Mouse (Mus musculus): ENCODE measurements around the gene Txnip. TPM values are rescaled to one million over a fixed set of nuclear protein-coding genes. Genes with fewer than 3 reads are reported as not detected.

The Txnip gene
- polyA plus RNA-seq, 1 experiment from 2014 or later: 52.7 TPM

DNA sequence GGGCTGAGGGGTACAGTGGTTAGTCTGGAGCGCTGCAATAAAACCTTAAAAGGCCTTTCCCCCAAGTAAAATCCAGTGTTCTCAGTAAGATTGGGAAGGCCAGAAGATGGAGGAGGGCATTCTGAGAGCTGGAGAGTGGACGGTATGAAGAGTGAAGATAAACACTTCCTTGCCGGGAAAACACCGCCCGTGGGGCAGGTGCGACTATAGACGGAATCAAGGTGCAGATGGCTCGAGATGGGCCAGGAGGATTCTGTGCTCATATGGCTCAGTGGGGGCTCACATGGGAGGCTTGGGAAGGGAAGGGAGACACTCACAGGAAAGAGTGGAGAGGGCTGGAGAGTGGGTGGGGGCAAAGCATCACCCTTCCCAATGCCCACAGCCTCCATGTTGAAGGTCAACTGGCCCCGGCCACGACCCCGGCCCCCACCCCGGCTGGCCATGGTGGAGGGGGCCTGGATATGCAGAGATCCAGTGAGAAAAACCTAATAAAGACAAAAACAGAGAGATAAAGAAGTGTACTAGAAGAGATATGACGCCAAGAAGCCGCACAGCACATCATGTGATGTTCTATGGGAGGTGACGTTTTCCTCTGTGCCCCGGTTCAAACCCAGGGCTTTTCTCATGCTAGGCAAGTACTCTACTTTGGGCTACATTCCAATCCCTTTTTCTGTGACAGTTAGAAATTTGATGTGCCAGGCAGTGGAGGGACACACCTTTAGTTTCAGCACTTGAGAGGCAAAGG, 24.2 kb downstream of the Txnip start:
- Histone ChIP-seq H3K27ac (replicated peaks) (no peak overlapping the region), H3K9ac (replicated peaks) (no peak overlapping the region), H3K27me3 (peaks cover 13% of the 10 kb centered on the region), H3K4me1 (peaks cover 8% of the 10 kb centered on the region), H3K36me3 (no peaks in the 10 kb centered on the region), H3K4me2 (replicated peaks) (no peak overlapping the region), H3K4me3 (no peak overlapping the region), H3K9me3 (no peaks in the 10 kb centered on the region)
- no peak for ATAC-seq (ENCODE audit: low FRiP score, low read depth)
- WGBS: 86% methylated on average over 16 of the region's 16 CpGs

DNA sequence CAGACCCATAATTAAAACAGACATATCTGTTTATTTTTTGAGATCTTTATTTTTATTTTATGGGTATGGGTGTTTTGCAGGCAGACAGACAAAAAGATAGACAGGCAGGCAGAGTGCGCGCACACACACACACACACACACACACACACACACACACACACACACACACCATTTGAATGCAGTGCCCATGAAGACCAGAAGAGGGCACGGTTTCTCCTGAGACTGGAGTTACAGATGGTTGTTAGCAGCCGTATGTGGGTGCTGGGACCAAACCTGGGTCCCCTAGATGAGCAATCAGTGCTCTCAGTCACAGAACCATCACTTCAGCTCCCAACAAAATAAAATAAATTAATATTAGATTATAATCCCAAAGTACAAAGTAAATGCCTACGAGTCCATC, 25.6 kb downstream of the Txnip start:
- Histone ChIP-seq H3K4me2 (replicated peaks) (no peak overlapping the region), H3K9ac (replicated peaks) (no peak overlapping the region), H3K4me1 (peaks cover 3% of the 10 kb centered on the region), H3K27ac (replicated peaks) (no peak overlapping the region), H3K9me3 (no peaks in the 10 kb centered on the region), H3K4me3 (no peak overlapping the region), H3K36me3 (no peaks in the 10 kb centered on the region), H3K27me3 (peaks cover 13% of the 10 kb centered on the region)
- 95% methylated on average over 5 of the region's 5 CpGs for WGBS
- no peak for ATAC-seq (ENCODE audit: low FRiP score, low read depth)

DNA sequence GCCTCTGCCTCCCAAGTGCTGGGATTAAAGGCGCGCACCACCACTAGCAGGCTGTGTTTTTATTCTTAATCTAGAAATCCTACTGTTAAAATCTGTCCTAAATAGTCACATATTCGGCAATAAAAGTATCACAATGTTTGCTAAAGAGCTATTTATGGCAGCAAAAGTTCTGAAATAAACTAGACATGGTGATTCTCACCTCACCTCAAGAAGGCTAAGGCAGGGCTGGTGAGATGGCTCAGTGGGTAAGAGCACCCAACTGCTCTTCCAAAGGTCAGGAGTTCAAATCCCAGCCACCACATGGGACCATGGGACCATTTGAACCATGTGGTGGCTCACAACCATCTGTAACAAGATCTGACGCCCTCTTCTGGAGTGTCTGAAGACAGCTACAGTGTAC, 32.9 kb downstream of the Txnip start:
- H3K9me3 ChIP-seq: no peaks in the 10 kb centered on the region
- H3K4me3 ChIP-seq: no peak overlapping the region
- ATAC-seq (ENCODE audit: low FRiP score, low read depth): no peak
- 83% methylated on average over 4 of the region's 4 CpGs for WGBS
- no peaks in the 10 kb centered on the region for H3K36me3 ChIP-seq
- no peak overlapping the region for H3K4me2 ChIP-seq (replicated peaks)
- no peak overlapping the region for H3K9ac ChIP-seq (replicated peaks)
- no peak overlapping the region for H3K27ac ChIP-seq (replicated peaks)
- H3K4me1 ChIP-seq: peaks cover 16% of the 10 kb centered on the region
- H3K27me3 ChIP-seq: peaks cover 13% of the 10 kb centered on the region

DNA sequence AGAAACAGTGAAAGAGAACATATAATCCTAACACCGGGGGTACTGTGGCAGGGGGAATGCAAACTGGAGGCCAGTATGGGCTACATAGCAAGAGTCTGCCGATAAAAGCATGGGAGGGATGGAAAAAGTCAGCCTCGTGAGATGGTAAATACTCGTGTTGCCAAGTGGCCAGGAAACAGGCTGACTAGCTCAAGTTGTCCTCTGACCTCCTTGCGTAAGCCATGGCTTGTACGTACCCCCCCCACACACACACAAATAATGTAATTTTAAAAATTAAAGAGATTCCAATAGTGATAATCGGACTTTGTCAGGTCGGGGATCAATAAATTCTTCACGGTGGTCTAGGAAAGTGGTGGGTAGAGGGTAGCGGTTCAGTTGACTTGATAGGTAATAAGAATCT, 35.6 kb downstream of the Txnip start:
- Histone ChIP-seq H3K36me3 (no peaks in the 10 kb centered on the region), H3K27ac (replicated peaks) (peak overlapping the region; percentile 82), H3K9me3 (no peaks in the 10 kb centered on the region), H3K4me2 (replicated peaks) (peak overlapping the region; percentile 84), H3K9ac (replicated peaks) (peak overlapping the region; percentile 75), H3K27me3 (peaks cover 28% of the 10 kb centered on the region), H3K4me3 (peak overlapping the region; percentile 68), H3K4me1 (peaks cover 43% of the 10 kb centered on the region)
- ATAC-seq (ENCODE audit: low FRiP score, low read depth): no peak
- under 1% methylated on average over 10 of the region's 10 CpGs for WGBS

DNA sequence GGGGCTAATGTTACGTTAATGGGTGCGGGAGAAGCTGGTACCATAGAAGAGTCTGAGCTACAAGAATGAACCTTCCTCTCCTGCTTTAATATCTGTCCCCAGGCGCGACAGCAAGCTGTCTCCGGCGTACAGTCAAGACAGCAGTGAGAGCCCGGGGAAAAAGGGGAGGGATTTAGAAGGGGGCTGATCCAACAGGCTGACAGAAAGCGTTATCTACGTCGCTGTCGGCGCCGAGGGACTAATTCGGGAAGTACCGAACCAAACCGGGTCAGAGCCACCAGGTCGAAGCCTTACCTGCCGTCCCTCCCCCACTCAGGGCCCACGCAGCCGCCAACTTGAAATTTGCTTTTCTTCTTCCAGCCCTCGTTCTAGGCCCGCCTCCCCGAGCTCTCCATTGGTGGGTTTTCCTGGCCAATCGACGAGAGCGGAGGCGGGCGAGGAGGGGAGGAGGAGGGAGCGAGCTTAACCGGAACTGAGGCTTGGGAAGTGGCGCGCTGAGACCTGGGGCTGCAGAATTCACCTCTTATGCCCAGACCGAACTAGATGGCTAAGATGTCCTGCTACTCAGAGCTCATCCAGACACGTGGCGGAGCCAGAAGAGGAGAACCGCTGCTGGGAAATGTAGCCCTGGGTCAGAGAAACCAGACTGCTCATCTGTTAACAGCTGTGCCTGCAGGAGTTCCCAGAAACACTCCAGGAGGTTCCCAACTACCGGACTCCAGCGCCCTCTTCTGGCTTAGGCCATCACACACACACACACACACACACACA, 36.2 kb downstream of the Txnip start, which contains the start of gene Polr3gl:
Polr3gl (minus strand) TSS at position 392 of the 771 bp plus-strand sequence.
- peak; percentile 84 for ATAC-seq (ENCODE audit: low FRiP score, low read depth)
- H3K4me1 ChIP-seq: peaks cover 48% of the 10 kb centered on the region
- WGBS: under 1% methylated on average over 36 of the region's 38 CpGs

DNA sequence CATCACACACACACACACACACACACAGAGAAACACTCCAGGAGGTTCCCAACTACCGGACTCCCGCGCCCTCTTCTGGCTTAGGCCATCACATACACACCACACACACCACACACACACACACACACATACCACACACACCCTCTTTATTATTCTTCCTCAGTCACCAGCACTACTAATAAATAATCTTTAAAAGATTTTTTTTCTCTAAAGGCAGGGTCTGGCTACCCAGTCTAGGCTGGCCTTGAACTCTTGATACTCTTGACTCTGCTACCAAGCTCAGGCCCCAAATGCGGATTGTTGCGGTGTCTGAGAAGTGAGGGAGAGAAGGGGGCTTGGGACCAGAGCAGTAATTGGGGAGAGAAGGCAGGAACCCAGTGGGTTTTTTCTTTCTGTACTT, 37.1 kb downstream of the Txnip start:
- no peak overlapping the region for H3K9ac ChIP-seq (replicated peaks)
- 83% methylated on average over 5 of the region's 5 CpGs for WGBS
- no peak overlapping the region for H3K4me2 ChIP-seq (replicated peaks)
- ATAC-seq (ENCODE audit: low FRiP score, low read depth): no peak
- peaks cover 37% of the 10 kb centered on the region for H3K27me3 ChIP-seq
- no peaks in the 10 kb centered on the region for H3K36me3 ChIP-seq
- H3K4me1 ChIP-seq: peaks cover 48% of the 10 kb centered on the region
- no peak overlapping the region for H3K27ac ChIP-seq (replicated peaks)
- no peak overlapping the region for H3K4me3 ChIP-seq
- no peaks in the 10 kb centered on the region for H3K9me3 ChIP-seq

More for the DNA sequence above, 36.2 kb downstream of the Txnip start, which contains the start of gene Polr3gl:
- Histone ChIP-seq H3K27me3 (peaks cover 29% of the 10 kb centered on the region), H3K9me3 (no peaks in the 10 kb centered on the region), H3K9ac (replicated peaks) (peak within 1 kb of the TSS; percentile 75), H3K4me3 (peak within 1 kb of the TSS; percentile 68), H3K27ac (replicated peaks) (peak within 1 kb of the TSS; percentile 82), H3K36me3 (no peaks in the 10 kb centered on the region), H3K4me2 (replicated peaks) (peak within 1 kb of the TSS; percentile 84)

DNA sequence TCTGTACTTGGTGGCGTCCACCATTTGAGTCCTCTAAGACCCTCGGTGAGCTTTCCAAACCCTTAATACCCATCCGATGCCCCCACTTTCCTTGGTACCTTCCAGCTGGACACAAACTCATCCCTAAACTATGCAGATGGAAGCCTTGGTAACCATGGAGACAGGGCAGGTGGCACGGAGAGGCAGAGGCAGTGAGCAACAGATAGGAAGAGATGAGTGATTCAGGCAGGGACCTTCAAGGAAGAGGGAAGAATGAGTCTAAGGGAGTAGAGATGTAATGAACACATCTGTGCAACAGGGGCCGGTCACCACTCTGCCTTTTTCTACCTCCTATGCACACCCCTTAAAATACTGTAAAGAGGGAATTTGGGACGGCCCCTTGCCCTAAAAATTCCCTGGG, 37.9 kb downstream of the Txnip start:
- Histone ChIP-seq H3K36me3 (no peaks in the 10 kb centered on the region), H3K4me2 (replicated peaks) (peak overlapping the region; percentile 77), H3K9ac (replicated peaks) (no peak overlapping the region), H3K4me1 (peaks cover 55% of the 10 kb centered on the region), H3K27me3 (peaks cover 37% of the 10 kb centered on the region), H3K9me3 (no peaks in the 10 kb centered on the region), H3K4me3 (no peak overlapping the region), H3K27ac (replicated peaks) (no peak overlapping the region)
- ATAC-seq (ENCODE audit: low FRiP score, low read depth): no peak
- WGBS: 21% methylated on average over 6 of the region's 6 CpGs

DNA sequence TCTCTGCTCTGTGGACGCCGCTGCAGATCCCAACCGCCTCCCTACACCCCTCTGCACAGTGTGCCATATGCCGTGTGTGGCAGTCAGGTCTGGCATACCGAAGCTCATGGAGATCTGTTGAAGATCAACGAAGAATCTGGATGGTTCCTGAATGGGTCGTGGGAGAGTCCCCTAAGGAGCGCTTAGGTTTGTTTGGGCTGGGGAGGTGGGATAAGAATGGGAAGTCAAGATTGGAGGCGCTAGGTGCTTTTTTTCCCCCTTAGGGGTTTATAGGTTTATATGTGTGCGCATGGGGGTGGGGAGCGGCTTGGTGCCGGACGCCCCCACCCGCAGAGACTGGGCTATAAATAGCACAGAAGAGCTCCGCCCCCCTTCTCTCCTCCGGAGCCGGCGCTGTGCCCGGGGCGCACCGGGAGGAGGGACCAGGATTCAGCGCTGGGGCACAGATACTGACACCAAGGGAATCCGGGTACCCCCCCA, 38.5 kb downstream of the Txnip start, which contains the start of gene Ankrd34a:
Ankrd34a (plus strand) TSS at position 409 of the 480 bp plus-strand sequence.
- WGBS: under 1% methylated on average over 19 of the region's 23 CpGs
- peak within 1 kb of the TSS; percentile 47 for H3K27ac ChIP-seq (replicated peaks)
- no peaks in the 10 kb centered on the region for H3K9me3 ChIP-seq
- ATAC-seq (ENCODE audit: low FRiP score, low read depth): no peak
- peak within 1 kb of the TSS; percentile 58 for H3K9ac ChIP-seq (replicated peaks)
- peak within 1 kb of the TSS; percentile 77 for H3K4me2 ChIP-seq (replicated peaks)
- H3K36me3 ChIP-seq: no peaks in the 10 kb centered on the region
- peaks cover 37% of the 10 kb centered on the region for H3K27me3 ChIP-seq
- peaks cover 55% of the 10 kb centered on the region for H3K4me1 ChIP-seq
- peak within 1 kb of the TSS; percentile 49 for H3K4me3 ChIP-seq

DNA sequence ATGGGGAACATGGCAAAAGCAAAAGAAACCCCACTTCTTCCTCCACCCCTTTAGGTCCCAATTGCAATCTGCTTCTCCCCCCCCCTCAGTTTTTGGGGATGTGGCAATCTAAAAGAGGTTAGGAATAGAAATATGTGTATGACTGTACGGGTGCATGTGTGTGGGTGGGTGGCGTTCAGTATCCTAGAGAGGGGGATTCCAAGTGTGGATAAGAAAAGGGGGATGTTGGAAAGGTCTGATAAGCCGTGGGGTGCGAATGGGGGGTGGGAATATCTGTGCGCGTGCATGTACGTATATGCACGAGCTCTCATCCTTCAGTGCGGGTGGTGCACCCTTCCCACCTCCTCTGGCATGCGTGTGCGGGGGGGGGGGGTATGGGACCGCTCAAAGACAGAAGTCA, 39.1 kb downstream of the Txnip start:
- H3K9me3 ChIP-seq: no peaks in the 10 kb centered on the region
- 1% methylated on average over 11 of the region's 12 CpGs for WGBS
- peaks cover 56% of the 10 kb centered on the region for H3K4me1 ChIP-seq
- H3K36me3 ChIP-seq: no peaks in the 10 kb centered on the region
- ATAC-seq (ENCODE audit: low FRiP score, low read depth): no peak
- H3K4me3 ChIP-seq: peak overlapping the region; percentile 49
- H3K27me3 ChIP-seq: peaks cover 37% of the 10 kb centered on the region
- H3K27ac ChIP-seq (replicated peaks): no peak overlapping the region
- H3K4me2 ChIP-seq (replicated peaks): peak overlapping the region; percentile 77
- H3K9ac ChIP-seq (replicated peaks): peak overlapping the region; percentile 58

DNA sequence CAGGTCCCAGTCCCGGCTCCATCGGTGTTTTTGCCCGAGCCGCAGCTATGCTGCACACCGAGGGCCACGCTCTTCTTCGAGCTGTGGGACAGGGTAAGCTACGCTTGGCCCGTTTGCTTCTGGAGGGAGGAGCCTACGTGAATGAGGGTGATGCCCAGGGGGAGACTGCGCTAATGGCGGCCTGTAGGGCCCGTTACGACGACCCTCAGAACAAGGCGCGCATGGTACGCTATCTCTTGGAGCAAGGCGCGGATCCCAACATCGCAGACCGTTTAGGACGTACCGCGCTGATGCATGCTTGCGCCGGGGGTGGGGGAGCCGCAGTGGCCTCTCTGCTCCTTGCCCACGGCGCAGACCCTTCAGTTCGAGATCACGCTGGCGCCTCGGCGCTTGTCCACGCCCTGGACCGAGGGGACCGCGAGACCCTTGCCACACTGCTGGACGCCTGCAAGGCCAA, 39.7 kb downstream of the Txnip start:
- Histone ChIP-seq H3K9me3 (no peaks in the 10 kb centered on the region), H3K36me3 (no peaks in the 10 kb centered on the region), H3K27me3 (peaks cover 34% of the 10 kb centered on the region), H3K27ac (replicated peaks) (peak overlapping the region; percentile 47), H3K4me2 (replicated peaks) (peak overlapping the region; percentile 77), H3K4me3 (peak overlapping the region; percentile 49), H3K9ac (replicated peaks) (peak overlapping the region; percentile 58), H3K4me1 (peaks cover 57% of the 10 kb centered on the region)
- ATAC-seq (ENCODE audit: low FRiP score, low read depth): no peak
- under 1% methylated on average over 40 of the region's 40 CpGs for WGBS

DNA sequence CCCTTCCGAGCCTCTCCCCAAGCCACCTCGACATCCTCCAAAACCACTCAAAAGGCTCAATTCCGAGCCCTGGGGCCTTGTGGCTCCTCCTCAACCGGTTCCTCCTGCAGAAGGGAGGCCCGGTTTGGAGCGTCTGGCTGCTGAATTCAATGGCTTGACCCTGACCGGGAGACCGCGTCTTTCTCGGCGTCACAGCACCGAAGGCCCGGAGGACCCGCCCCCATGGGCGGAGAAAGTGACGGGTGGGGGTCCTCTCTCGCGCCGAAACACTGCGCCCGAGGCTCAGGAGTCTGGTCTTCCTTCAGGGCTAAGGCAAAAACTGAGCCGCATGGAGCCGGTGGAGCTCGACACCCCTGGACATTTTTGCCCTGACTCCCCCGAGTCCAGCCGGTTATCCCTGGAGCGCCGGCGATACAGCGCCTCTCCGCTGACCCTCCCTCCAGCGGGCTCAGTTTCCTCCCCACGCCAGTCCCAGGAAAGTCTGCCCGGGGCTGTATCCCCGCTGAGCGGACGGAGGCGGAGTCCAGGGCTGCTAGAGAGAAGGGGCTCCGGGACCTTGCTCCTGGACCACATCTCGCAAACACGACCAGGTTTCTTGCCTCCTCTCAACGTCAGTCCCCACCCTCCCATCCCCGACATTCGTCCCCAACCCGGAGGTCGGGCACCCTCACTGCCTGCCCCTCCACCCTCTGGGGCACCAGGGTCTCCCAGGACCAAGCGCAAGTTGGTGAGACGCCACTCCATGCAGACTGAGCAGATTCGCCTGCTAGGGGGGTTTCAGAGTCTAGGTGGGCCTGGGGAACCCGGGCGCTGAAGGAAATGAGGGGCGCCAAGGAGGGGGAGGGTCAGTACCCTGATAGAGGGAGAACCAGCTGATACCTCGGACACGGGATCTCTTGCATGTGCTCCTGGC, 40.7 kb downstream of the Txnip start:
- Histone ChIP-seq H3K9me3 (no peaks in the 10 kb centered on the region), H3K36me3 (peaks cover under 1% of the 10 kb centered on the region; the same call in 1 of the 2 replicates), H3K4me2 (replicated peaks) (peak overlapping the region; percentile 77), H3K4me3 (peak overlapping the region; percentile 49), H3K27ac (replicated peaks) (peak overlapping the region; percentile 47), H3K9ac (replicated peaks) (peak overlapping the region; percentile 58), H3K27me3 (peaks cover 34% of the 10 kb centered on the region), H3K4me1 (peaks cover 57% of the 10 kb centered on the region)
- no peak for ATAC-seq (ENCODE audit: low FRiP score, low read depth)
- WGBS: 2% methylated on average over 54 of the region's 54 CpGs
